Mouse (Mus musculus) limb, embryonic 14.5 days (tissue): Measurements from ENCODE around the gene Tmem132b. TPM values are rescaled to one million over a fixed set of nuclear protein-coding genes. Genes with fewer than 3 reads are reported as not detected.

ENCODE experiments used
- ATAC-seq: fragments of 200-750 bp; cut with Nextera tagmentation; 2 replicates; pipeline ENCODE4 v1.8.0; 2017; ENCODE audit warnings: low read depth, moderate number of reproducible peaks, moderate TSS enrichment; ENCODE audit not compliant: low FRiP score
- DNase-seq: peaks from one replicate; pipeline ENCODE4 v3.0.0-alpha.2; 2015; ENCODE audit warnings: low spot score
- H3K27ac ChIP-seq: fragments of 300-500 bp; sonication (generic); replicated peaks from 2 replicates; pipeline ENCODE4 v1.5.1; 2014; ENCODE audit warnings: low read depth, mild to moderate bottlenecking, low read length, moderate library complexity, mixed read lengths
- H3K27me3 ChIP-seq: fragments of 300-500 bp; sonication (generic); 2 replicates; pipeline ENCODE4 v1.6.1; 2014; ENCODE audit warnings: low read length, mixed read lengths; ENCODE audit not compliant: control insufficient read depth, insufficient read depth
- H3K36me3 ChIP-seq: fragments of 300-500 bp; sonication (generic); 2 replicates; pipeline ENCODE4 v1.6.1; 2014; ENCODE audit warnings: mild to moderate bottlenecking, low read length, moderate library complexity, mixed read lengths; ENCODE audit not compliant: control insufficient read depth, insufficient read depth
- H3K4me1 ChIP-seq: fragments of 300-500 bp; sonication (generic); 2 replicates; pipeline ENCODE4 v1.6.1; 2014; ENCODE audit warnings: antibody characterized with exemption, low read length, mixed read lengths; ENCODE audit not compliant: control insufficient read depth, insufficient read depth
- H3K4me2 ChIP-seq: fragments of 300-500 bp; sonication (generic); replicated peaks from 2 replicates; pipeline ENCODE4 v1.6.1; 2014; ENCODE audit warnings: low read depth, mild to moderate bottlenecking, low read length, moderate library complexity; ENCODE audit not compliant: severe bottlenecking
- H3K4me3 ChIP-seq: fragments of 300-500 bp; sonication (generic); replicated peaks from 2 replicates; pipeline ENCODE4 v1.5.1; 2014; ENCODE audit warnings: low read length
- H3K9ac ChIP-seq: fragments of 300-500 bp; sonication (generic); 2 replicates; pipeline ENCODE4 v1.6.1; 2014; ENCODE audit warnings: mild to moderate bottlenecking, low read depth, low read length, moderate library complexity; ENCODE audit not compliant: severe bottlenecking
- H3K9me3 ChIP-seq: fragments of 300-500 bp; sonication (generic); 2 replicates; pipeline ENCODE4 v1.6.1; 2016; ENCODE audit warnings: low read length; ENCODE audit not compliant: control insufficient read depth
- POLR2A ChIP-seq: fragments of 200-500 bp; IDR thresholded peaks from 2 replicates; pipeline ENCODE4 v1.8.0; 2012; ENCODE audit warnings: inconsistent platforms, mild to moderate bottlenecking, moderate library complexity, borderline replicate concordance; ENCODE audit not compliant: insufficient read depth, insufficient read length; ENCODE audit errors: extremely low read depth
- WGBS: fragments of 180-500 bp; shearing (Covaris S2); extraction: QIAGEN DNeasy Blood & Tissue Kit; methylation state at CpG from one replicate; pipeline ENCODE4 v1.1.7; 2014; 5-methylcytosine and 5-hydroxymethylcytosine counted together
- polyA plus RNA-seq, 2 experiments: library from polyadenylated mRNA; depleted of rRNA in 1 of 2; stranded (reverse) in 1 of 2; unstranded in 1 of 2; fragments of >200 nt; fragmentation: Nextera tagmentation in 1 of 2; extraction: Ambion mirVana in 1 of 2; gene quantifications; 2 replicates each; pipeline versions ENCODE4 v1.2.1 to v1.2.3; 2012 to 2014

Gene Tmem132b
- polyA plus RNA-seq, 2 experiments = 0.28 to 0.36 TPM

DNA sequence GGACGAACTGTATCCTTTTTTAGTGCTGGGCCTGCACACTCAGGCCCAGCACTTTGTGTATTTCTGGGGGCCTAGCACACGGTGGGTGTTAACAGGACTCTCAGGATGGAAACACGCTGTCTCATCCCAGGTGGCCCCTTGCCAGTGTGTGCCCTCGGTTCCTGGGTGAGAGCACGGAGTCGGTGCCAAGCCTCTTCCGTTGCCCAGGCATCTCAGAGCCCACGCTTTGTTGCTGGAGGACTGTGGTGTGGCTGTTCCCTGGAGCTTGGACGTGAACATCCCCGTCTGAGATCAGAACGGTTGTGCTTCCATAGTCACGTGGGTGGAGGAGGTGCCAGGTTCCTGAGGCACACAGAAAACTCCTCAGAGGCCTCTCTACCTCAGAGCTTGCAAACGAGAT is 47.1 kb downstream of the Tmem132b start:
- DNase-seq = no peak
- 85% methylated on average over 13 of the region's 13 CpGs for WGBS

DNA sequence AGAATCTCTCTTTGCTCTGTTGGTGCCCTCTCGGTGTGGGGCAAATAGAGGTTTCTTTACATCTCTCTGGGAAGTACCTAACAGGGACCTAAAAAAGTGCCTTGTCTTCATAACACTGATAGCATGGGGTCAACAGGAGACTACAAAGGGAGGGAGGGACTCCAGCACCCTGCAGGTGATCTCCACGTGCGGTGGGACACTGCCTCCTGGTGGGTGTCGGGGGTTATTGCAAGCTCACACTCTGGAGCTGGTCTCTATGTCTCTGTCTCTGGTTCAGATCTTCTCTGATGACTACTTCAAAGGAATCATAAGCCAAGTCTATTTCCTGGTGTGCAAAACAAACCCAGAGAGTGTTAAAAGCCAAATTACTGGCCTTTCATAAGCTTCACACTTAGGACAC is 47.6 kb downstream of the Tmem132b start:
- 49% methylated on average over 4 of the region's 4 CpGs for WGBS
- H3K4me2 ChIP-seq = no peak overlapping the region
- H3K27me3 ChIP-seq = no peaks in the 10 kb centered on the region
- H3K9ac ChIP-seq = no peak overlapping the region
- no peaks in the 10 kb centered on the region for H3K36me3 ChIP-seq
- H3K9me3 ChIP-seq = no peaks in the 10 kb centered on the region
- H3K27ac ChIP-seq = no peak overlapping the region
- no peak for TF ChIP-seq POLR2A
- H3K4me1 ChIP-seq = no peaks in the 10 kb centered on the region
- no peak for ATAC-seq
- no peak overlapping the region for H3K4me3 ChIP-seq
- no peak for DNase-seq

More for the DNA sequence above, 47.1 kb downstream of the Tmem132b start:
- TF ChIP-seq POLR2A = no peak
- Histone ChIP-seq H3K4me3 (no peak overlapping the region), H3K27me3 (no peaks in the 10 kb centered on the region), H3K4me2 (no peak overlapping the region), H3K4me1 (no peaks in the 10 kb centered on the region), H3K36me3 (no peaks in the 10 kb centered on the region), H3K27ac (no peak overlapping the region), H3K9me3 (no peaks in the 10 kb centered on the region), H3K9ac (no peak overlapping the region)
- ATAC-seq = no peak

DNA sequence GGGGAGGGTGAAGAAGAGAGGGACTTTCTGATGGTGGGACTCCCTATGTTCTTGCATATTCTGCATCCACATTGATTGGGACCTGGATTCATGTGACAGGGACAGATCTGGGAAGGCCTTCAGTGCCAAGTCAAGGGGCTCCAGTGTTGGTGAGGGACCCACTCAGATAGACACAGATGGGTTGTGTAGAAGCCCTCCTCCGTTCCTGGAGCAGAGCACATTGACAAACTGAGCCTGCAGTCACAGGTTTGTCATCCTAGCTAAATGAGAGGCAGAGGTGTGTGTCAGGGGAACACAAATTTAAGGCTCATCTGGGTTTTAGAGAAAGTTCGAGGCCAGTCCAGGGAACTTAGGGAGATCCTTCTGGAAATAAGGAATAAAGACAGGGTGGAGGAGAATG is 51.7 kb downstream of the Tmem132b start:
- Histone ChIP-seq H3K27me3 (no peaks in the 10 kb centered on the region), H3K9me3 (no peaks in the 10 kb centered on the region), H3K36me3 (no peaks in the 10 kb centered on the region), H3K4me1 (no peaks in the 10 kb centered on the region), H3K9ac (no peak overlapping the region), H3K4me3 (no peak overlapping the region), H3K27ac (no peak overlapping the region), H3K4me2 (no peak overlapping the region)
- TF ChIP-seq POLR2A = no peak
- DNase-seq = no peak
- no peak for ATAC-seq
- 71% methylated on average over 2 of the region's 2 CpGs for WGBS

DNA sequence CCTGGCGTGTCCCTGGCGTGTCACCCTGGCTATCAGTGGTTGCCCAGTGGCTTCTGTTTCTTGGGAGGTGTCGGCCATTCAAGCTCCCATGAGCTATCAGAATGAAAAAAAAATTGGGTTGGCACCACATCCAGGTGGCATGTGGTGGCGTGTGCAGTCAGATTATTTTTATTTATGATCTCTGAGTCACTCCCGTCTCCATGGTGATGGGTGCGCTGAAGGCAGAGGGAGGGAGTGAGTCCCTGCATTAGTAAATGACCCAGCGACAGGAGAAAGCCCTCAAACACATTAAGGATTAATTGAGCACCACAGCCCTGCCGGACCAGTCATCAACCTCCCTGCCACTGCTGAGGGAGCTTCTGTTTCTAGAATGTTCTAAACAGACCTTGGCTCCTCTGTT is 52.3 kb downstream of the Tmem132b start:
- no peaks in the 10 kb centered on the region for H3K36me3 ChIP-seq
- no peak overlapping the region for H3K27ac ChIP-seq
- DNase-seq (no peak), ATAC-seq (no peak)
- no peak overlapping the region for H3K4me3 ChIP-seq
- WGBS = 65% methylated on average over 8 of the region's 8 CpGs
- H3K9ac ChIP-seq = no peak overlapping the region
- no peaks in the 10 kb centered on the region for H3K27me3 ChIP-seq
- H3K4me1 ChIP-seq = 0 out of 2 replicates have a peak, but pooled peaks cover 1% of the 10 kb centered on the region
- no peak for TF ChIP-seq POLR2A
- H3K4me2 ChIP-seq = no peak overlapping the region
- no peaks in the 10 kb centered on the region for H3K9me3 ChIP-seq

GRCm38 (mm10) chr5:125585211-125585610 is 53.6 kb downstream of the Tmem132b start:
- DNase-seq (no peak), ATAC-seq (no peak)
- Histone ChIP-seq H3K9ac (no peak overlapping the region), H3K27ac (no peak overlapping the region), H3K36me3 (no peaks in the 10 kb centered on the region), H3K27me3 (no peaks in the 10 kb centered on the region), H3K9me3 (no peaks in the 10 kb centered on the region), H3K4me3 (no peak overlapping the region), H3K4me2 (no peak overlapping the region), H3K4me1 (peaks cover 8% of the 10 kb centered on the region; the same call in 1 of the 2 replicates)
- TF ChIP-seq POLR2A = no peak
- WGBS = 74% methylated on average over 5 of the region's 5 CpGs

DNA sequence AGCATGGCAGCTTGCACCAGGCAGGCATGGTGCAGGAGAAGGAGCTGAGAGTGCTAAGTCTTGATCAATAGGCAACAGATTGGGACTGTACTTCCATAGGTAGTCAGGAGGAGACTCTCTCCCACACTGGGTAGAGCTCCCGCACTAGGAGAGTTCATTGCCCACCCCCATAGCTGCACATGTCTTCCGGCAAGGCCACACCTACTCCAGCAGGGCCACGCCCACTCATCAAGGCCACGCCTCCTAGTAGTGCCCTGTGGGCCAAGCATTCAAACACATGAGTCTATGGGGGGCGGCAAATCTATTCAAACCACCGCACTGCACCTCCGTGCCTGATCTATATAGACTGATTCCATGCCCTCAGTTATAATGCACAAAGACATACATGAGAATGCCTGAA is 56.6 kb downstream of the Tmem132b start:
- DNase-seq (no peak), ATAC-seq (no peak)
- Histone ChIP-seq H3K27ac (no peak overlapping the region), H3K9me3 (no peaks in the 10 kb centered on the region), H3K9ac (no peak overlapping the region), H3K4me2 (no peak overlapping the region), H3K27me3 (no peaks in the 10 kb centered on the region), H3K4me3 (no peak overlapping the region), H3K36me3 (no peaks in the 10 kb centered on the region), H3K4me1 (peaks cover 8% of the 10 kb centered on the region; the same call in 1 of the 2 replicates)
- 71% methylated on average over 7 of the region's 7 CpGs for WGBS
- no peak for TF ChIP-seq POLR2A
